Mouse (Mus musculus) monocyte, adult 5-6 weeks (primary cell): Measurements from ENCODE around the gene Gm3460. TPM values are rescaled to one million over a fixed set of nuclear protein-coding genes. Genes with fewer than 3 reads are reported as not detected.
"Not testable (repeated sequence)": the region's sequence is repeated elsewhere in the genome, so short reads cannot be mapped to it uniquely, and the experiment has no call there.

Experiments
- ATAC-seq: fragments of 153-309, 156-312 bp; replicated peaks from 2 replicates; pipeline ENCODE4 v1.8.0; 2017; ENCODE audit warnings: mild to moderate bottlenecking; ENCODE audit not compliant: low TSS enrichment, insufficient number of reproducible peaks, severe bottlenecking, poor library complexity, low FRiP score
- total RNA-seq: library from RNA; stranded (forward); fragments of 200-1000, 200-491, 200-594 nt; gene quantifications from 3 replicates; pipeline ENCODE4 v1.2.3, GENCODE M21; 2017

Gene Gm3460
- not detected in 3 replicates for total RNA-seq

GRCm38 (mm10) chr14:6622318-6622717 lies at the start of gene Gm3460:
Gene Gm3460 (minus strand): TSS chr14:6622418.
- not testable (repeated sequence) for ATAC-seq

GRCm38 (mm10) chr14:6606436-6606835 lies 15.8 kb downstream of the Gm3460 start:
- ATAC-seq: not testable (repeated sequence)

DNA sequence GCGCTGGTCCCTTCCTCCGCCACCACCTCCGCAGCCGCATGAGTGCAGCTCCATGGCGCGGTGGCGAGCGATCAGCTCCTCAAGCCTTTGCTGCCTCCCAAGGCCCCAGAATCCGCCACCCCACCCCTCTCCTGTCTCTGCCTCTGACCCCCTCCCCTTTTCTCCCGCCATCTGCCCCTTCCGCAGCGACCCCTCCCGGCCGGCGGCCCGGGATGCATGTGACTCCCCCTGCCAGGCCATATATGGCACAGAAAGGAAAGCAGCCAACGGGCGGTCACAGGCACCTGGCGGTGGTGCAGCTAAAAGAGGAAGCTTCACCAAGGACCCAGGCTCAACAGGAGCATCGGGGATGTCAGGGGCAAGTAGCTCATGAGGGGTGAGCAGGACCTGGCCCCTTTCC lies 17.2 kb downstream of the Gm3460 start:
- ATAC-seq: not testable (repeated sequence)

DNA sequence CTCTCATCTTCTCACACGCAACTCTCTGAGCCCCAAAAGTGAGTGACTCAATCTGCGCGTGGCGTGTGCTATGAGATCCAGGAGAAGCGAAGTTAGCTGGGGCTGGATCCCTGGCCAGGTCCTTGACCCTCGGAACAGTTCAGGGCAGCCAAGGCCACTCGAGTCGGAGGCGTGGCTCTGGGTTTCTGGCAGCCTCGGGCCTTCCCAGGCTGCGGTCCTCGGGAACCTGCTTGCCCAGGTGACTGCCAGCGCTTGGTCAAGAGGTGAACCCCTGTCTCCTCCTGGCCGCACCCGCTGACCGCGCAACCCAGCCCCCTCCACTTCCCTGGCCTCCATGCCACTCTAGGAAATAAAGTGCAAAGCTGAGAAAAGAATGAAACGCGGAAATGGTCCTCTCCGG lies 17.7 kb downstream of the Gm3460 start:
- not testable (repeated sequence) for ATAC-seq

- not testable (repeated sequence) for ATAC-seq
Observed at GRCm38 (mm10) chr14:6590513-6590912, 31.7 kb downstream of the Gm3460 start, which contains the start of gene Gm3629. Gene Gm3629 (minus strand): TSS chr14:6590613.

Other genes with a start within 250 kb of the Gm3460 start
- not detected in 3 replicates for gene Gm16440, start 232.1 kb downstream of the Gm3460 start, total RNA-seq
- not detected in 3 replicates for gene Gm3591, start 209.9 kb downstream of the Gm3460 start, total RNA-seq
- gene Gm3594, start 177.8 kb downstream of the Gm3460 start, total RNA-seq: not detected in 3 replicates
- not detected in 3 replicates for gene Gm8356, start 85.1 kb downstream of the Gm3460 start, total RNA-seq
- not detected in 3 replicates for gene Gm3629, start 31.8 kb downstream of the Gm3460 start, total RNA-seq
- not detected in 3 replicates for gene Gm10251, start 61.8 kb upstream of the Gm3460 start, total RNA-seq
- not detected in 3 replicates for gene Gm8050, start 97.8 kb upstream of the Gm3460 start, total RNA-seq
- gene Gm3636, start 119.9 kb upstream of the Gm3460 start, total RNA-seq: 0.78 to 1.1 TPM in 2 of 3 replicates, not detected in the other
- not detected in 3 replicates for gene Gm8362, start 152.0 kb upstream of the Gm3460 start, total RNA-seq
- gene Gm3642, start 217.9 kb upstream of the Gm3460 start, total RNA-seq: not detected in 3 replicates